Mouse (Mus musculus) limb, embryonic 14.5 days (tissue): ENCODE data around the gene Sgsm1. TPM values are rescaled to one million over a fixed set of nuclear protein-coding genes. Genes with fewer than 3 reads are reported as not detected.
A peak's percentile ranks its signal among the peaks of the same experiment; 100 is the strongest.

Experiments
- ATAC-seq: fragments of 200-750 bp; cut with Nextera tagmentation; 2 replicates; pipeline ENCODE4 v1.8.0; 2017; ENCODE audit warnings: low read depth, moderate number of reproducible peaks, moderate TSS enrichment; ENCODE audit not compliant: low FRiP score
- DNase-seq: peaks from one replicate; pipeline ENCODE4 v3.0.0-alpha.2; 2015; ENCODE audit warnings: low spot score
- H3K27ac ChIP-seq: fragments of 300-500 bp; sonication (generic); replicated peaks from 2 replicates; pipeline ENCODE4 v1.5.1; 2014; ENCODE audit warnings: low read depth, mild to moderate bottlenecking, low read length, moderate library complexity, mixed read lengths
- H3K27me3 ChIP-seq: fragments of 300-500 bp; sonication (generic); 2 replicates; pipeline ENCODE4 v1.6.1; 2014; ENCODE audit warnings: low read length, mixed read lengths; ENCODE audit not compliant: control insufficient read depth, insufficient read depth
- H3K36me3 ChIP-seq: fragments of 300-500 bp; sonication (generic); 2 replicates; pipeline ENCODE4 v1.6.1; 2014; ENCODE audit warnings: mild to moderate bottlenecking, low read length, moderate library complexity, mixed read lengths; ENCODE audit not compliant: control insufficient read depth, insufficient read depth
- H3K4me1 ChIP-seq: fragments of 300-500 bp; sonication (generic); 2 replicates; pipeline ENCODE4 v1.6.1; 2014; ENCODE audit warnings: antibody characterized with exemption, low read length, mixed read lengths; ENCODE audit not compliant: control insufficient read depth, insufficient read depth
- H3K4me2 ChIP-seq: fragments of 300-500 bp; sonication (generic); replicated peaks from 2 replicates; pipeline ENCODE4 v1.6.1; 2014; ENCODE audit warnings: low read depth, mild to moderate bottlenecking, low read length, moderate library complexity; ENCODE audit not compliant: severe bottlenecking
- H3K4me3 ChIP-seq: fragments of 300-500 bp; sonication (generic); replicated peaks from 2 replicates; pipeline ENCODE4 v1.5.1; 2014; ENCODE audit warnings: low read length
- H3K9ac ChIP-seq: fragments of 300-500 bp; sonication (generic); 2 replicates; pipeline ENCODE4 v1.6.1; 2014; ENCODE audit warnings: mild to moderate bottlenecking, low read depth, low read length, moderate library complexity; ENCODE audit not compliant: severe bottlenecking
- H3K9me3 ChIP-seq: fragments of 300-500 bp; sonication (generic); 2 replicates; pipeline ENCODE4 v1.6.1; 2016; ENCODE audit warnings: low read length; ENCODE audit not compliant: control insufficient read depth
- POLR2A ChIP-seq: fragments of 200-500 bp; IDR thresholded peaks from 2 replicates; pipeline ENCODE4 v1.8.0; 2012; ENCODE audit warnings: inconsistent platforms, mild to moderate bottlenecking, moderate library complexity, borderline replicate concordance; ENCODE audit not compliant: insufficient read depth, insufficient read length; ENCODE audit errors: extremely low read depth
- WGBS: fragments of 180-500 bp; shearing (Covaris S2); extraction: QIAGEN DNeasy Blood & Tissue Kit; methylation state at CpG from one replicate; pipeline ENCODE4 v1.1.7; 2014; 5-methylcytosine and 5-hydroxymethylcytosine counted together
- polyA plus RNA-seq, 2 experiments: library from polyadenylated mRNA; depleted of rRNA in 1 of 2; stranded (reverse) in 1 of 2; unstranded in 1 of 2; fragments of >200 nt; fragmentation: Nextera tagmentation in 1 of 2; extraction: Ambion mirVana in 1 of 2; gene quantifications; 2 replicates each; pipeline versions ENCODE4 v1.2.1 to v1.2.3; 2012 to 2014

Sgsm1 gene
- polyA plus RNA-seq, 2 experiments, result 1.2 to 3.3 TPM

GRCm38 (mm10) chr5:113220383-113221146, 90.0 kb downstream of the Sgsm1 start:
- DNase-seq, result no peak
- H3K9me3 ChIP-seq, result no peaks in the 10 kb centered on the region
- H3K9ac ChIP-seq, result peak overlapping the region; percentile 48
- H3K36me3 ChIP-seq, result no peaks in the 10 kb centered on the region
- no peak for TF ChIP-seq POLR2A
- peak overlapping the region; percentile 54 for H3K4me3 ChIP-seq
- ATAC-seq, result peak; percentile 23
- peaks cover 3% of the 10 kb centered on the region; the same call in 1 of the 2 replicates for H3K4me1 ChIP-seq
- peaks cover 11% of the 10 kb centered on the region; the same call in 1 of the 2 replicates for H3K27me3 ChIP-seq
- H3K27ac ChIP-seq, result no peak overlapping the region
- WGBS, result 2% methylated on average over 42 of the region's 64 CpGs
- H3K4me2 ChIP-seq, result peak overlapping the region; percentile 97

GRCm38 (mm10) chr5:113219876-113220275, 90.7 kb downstream of the Sgsm1 start:
- Histone ChIP-seq H3K27me3 (peaks cover 11% of the 10 kb centered on the region; the same call in 1 of the 2 replicates), H3K27ac (no peak overlapping the region), H3K4me3 (no peak overlapping the region), H3K9me3 (no peaks in the 10 kb centered on the region), H3K4me2 (no peak overlapping the region; the same call in 1 of the 2 replicates), H3K4me1 (peaks cover 3% of the 10 kb centered on the region; the same call in 1 of the 2 replicates), H3K9ac (no peak overlapping the region), H3K36me3 (no peaks in the 10 kb centered on the region)
- no peak for TF ChIP-seq POLR2A
- ATAC-seq (no peak), DNase-seq (no peak)
- WGBS, result 67% methylated on average over 7 of the region's 7 CpGs

GRCm38 (mm10) chr5:113219450-113219849, 91.1 kb downstream of the Sgsm1 start:
- WGBS, result 70% methylated on average over 6 of the region's 6 CpGs
- Histone ChIP-seq H3K36me3 (no peaks in the 10 kb centered on the region), H3K4me2 (no peak overlapping the region), H3K4me3 (no peak overlapping the region), H3K27ac (no peak overlapping the region), H3K9ac (no peak overlapping the region), H3K9me3 (no peaks in the 10 kb centered on the region), H3K4me1 (peaks cover 3% of the 10 kb centered on the region; the same call in 1 of the 2 replicates), H3K27me3 (peaks cover 11% of the 10 kb centered on the region; the same call in 1 of the 2 replicates)
- no peak for TF ChIP-seq POLR2A
- DNase-seq (no peak), ATAC-seq (no peak)

- no peaks in the 10 kb centered on the region for H3K36me3 ChIP-seq
- H3K9me3 ChIP-seq, result no peaks in the 10 kb centered on the region
- DNase-seq (no peak), ATAC-seq (no peak)
- TF ChIP-seq POLR2A, result no peak
- no peak overlapping the region for H3K4me3 ChIP-seq
- no peak overlapping the region for H3K9ac ChIP-seq
- peaks cover 11% of the 10 kb centered on the region; the same call in 1 of the 2 replicates for H3K27me3 ChIP-seq
- H3K4me1 ChIP-seq, result peaks cover 3% of the 10 kb centered on the region; the same call in 1 of the 2 replicates
- no peak overlapping the region for H3K27ac ChIP-seq
- WGBS, result 60% methylated on average over 17 of the region's 17 CpGs
- H3K4me2 ChIP-seq, result no peak overlapping the region
Observed at GRCm38 (mm10) chr5:113218617-113219235, 91.9 kb downstream of the Sgsm1 start.

GRCm38 (mm10) chr5:113217076-113217475, 93.5 kb downstream of the Sgsm1 start:
- H3K27me3 ChIP-seq, result peaks cover 11% of the 10 kb centered on the region; the same call in 1 of the 2 replicates
- ATAC-seq, result no peak
- 74% methylated on average over 12 of the region's 12 CpGs for WGBS
- H3K9me3 ChIP-seq, result no peaks in the 10 kb centered on the region
- H3K9ac ChIP-seq, result no peak overlapping the region
- TF ChIP-seq POLR2A, result no peak
- H3K27ac ChIP-seq, result no peak overlapping the region
- H3K4me1 ChIP-seq, result peaks cover 3% of the 10 kb centered on the region; the same call in 1 of the 2 replicates
- no peaks in the 10 kb centered on the region for H3K36me3 ChIP-seq
- H3K4me3 ChIP-seq, result no peak overlapping the region
- DNase-seq, result no peak
- H3K4me2 ChIP-seq, result no peak overlapping the region
